Mouse (Mus musculus) stomach, adult 2 months (tissue): Measurements from ENCODE around the gene Ormdl2. TPM values are rescaled to one million over a fixed set of nuclear protein-coding genes. Genes with fewer than 3 reads are reported as not detected.

ENCODE experiments used
- polyA plus RNA-seq: library from polyadenylated mRNA; depleted of rRNA; stranded (reverse); fragments of >200 nt; gene quantifications from 2 replicates; pipeline ENCODE4 v1.2.3, GENCODE M21; 2012; rRNA removed

The Ormdl2 gene
- 39.1 and 41.1 TPM in 2 replicates for polyA plus RNA-seq

DNA sequence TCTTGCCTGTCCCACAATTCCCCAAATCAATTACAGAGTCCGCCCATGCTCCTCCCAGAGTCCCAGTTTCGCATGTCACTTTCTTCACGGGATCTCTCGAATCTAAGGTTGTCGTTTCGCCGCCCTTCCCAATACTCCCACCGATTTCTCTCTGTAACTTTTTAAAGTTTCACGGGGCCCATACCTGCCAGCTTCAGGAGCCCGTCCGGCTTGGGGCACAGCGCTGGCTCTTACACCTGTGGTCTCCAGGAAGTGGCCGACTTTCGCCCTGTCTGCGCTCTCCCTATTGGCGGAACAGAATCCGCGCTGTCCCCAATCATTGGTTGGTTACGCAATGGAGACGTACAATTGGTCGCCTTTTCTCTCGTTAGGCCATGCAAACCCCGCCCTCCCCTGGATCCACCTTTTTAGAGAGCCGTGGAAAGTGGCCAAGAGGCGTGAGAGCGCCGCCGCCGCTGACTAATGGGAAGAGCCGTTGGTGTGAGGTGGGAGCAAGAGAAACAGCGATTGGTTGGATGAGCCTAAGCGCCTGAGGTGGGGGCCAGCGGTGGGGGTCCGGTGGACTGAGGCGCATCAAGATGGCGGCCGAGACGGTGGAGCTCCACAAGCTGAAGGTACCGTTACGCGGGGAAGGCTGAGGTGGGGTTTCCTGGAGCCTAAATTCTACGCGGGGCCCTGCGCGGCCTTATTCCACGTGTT lies at the start of gene Ormdl2:
Ormdl2 (minus strand) TSS at position 288 of the 699 bp plus-strand sequence.

DNA sequence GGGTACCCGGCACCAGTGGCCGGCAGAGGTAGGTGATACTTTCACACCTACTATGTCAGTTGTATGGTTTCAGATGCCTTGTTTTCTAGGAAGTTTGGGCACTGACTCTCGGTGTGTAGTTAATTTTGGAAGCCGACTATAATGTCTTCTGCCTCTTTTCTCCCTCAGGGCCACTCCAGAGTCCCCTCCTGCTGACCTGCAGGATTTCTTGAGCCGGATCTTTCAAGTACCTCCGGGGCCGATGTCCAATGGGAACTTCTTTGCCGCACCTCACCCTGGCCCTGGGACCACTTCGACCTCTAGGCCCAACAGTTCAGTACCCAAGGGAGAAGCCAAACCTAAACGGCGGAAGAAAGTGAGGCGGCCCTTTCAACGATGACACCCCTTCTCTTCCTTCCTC lies 4.4 kb downstream of the Ormdl2 start, which contains the start of gene Sarnp:
Sarnp (plus strand) TSS at position 301 of the 400 bp plus-strand sequence.

DNA sequence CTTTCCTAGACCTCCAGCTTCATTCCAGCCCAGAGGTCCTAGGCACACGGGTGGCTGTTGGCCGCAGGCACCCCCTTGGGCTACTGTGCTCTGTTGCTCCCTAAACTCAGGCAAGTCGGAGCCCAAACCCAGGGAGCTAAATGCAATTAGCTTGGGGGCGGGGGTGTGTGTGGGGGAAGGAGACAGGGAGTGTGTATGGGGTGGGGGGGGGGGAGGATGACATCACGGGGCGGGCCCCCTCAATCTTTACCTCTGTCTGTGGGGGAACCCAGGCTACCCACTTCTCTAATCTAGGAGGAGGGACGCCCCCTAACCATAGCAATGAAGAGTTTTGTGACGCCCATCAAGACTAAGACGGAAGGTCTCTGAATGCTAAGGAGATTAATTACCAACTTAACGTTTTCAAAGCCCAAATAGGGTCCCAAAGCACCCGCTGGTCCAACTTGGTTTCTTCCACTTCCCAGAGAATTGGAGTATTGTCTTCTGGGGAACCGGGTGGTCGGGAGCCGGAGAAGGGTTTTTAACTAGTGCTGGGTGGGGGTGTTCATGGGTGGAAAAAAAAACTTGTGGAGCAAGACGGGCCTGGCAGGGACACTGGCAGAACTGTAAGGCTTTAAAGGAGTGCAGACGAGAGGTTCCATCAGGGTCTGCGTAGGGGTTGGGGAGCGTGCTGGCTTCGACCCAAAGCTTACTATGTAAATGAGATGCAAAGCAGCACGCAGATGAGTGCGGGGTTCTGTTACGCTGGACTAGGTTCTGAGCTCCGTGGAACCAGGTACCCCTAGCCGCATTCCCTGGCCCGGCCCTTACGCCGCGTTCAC lies 17.0 kb downstream of the Ormdl2 start, which contains the start of gene Tmem198b:
Tmem198b (minus strand) TSS at position 100 of the 821 bp plus-strand sequence.

DNA sequence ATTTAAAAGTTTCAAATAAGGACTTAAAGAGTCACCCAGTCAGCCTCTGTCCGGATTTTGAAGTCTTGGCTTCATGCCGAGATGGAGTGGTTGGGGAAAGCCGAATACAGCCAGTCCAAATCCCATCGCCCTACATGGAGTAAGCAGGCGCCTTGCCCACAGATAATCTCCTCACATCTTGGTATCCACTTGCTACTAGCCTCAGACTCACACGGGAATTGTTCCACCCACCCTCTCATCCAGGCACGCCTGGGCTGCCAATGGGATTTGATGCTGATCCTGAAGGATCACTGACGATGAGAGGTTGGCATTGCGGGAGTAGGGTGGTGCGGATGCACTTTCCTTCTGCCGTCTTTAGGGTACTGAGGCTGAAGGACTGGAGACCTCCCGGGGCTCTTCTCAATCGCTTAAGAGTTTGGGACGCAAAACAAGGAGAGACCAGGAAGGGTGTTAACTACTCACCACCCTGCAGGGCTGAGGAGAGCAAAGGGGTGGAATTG lies 17.6 kb downstream of the Ormdl2 start, which contains the start of gene Dnajc14:
Dnajc14 (plus strand) TSS at position 292 of the 500 bp plus-strand sequence.

DNA sequence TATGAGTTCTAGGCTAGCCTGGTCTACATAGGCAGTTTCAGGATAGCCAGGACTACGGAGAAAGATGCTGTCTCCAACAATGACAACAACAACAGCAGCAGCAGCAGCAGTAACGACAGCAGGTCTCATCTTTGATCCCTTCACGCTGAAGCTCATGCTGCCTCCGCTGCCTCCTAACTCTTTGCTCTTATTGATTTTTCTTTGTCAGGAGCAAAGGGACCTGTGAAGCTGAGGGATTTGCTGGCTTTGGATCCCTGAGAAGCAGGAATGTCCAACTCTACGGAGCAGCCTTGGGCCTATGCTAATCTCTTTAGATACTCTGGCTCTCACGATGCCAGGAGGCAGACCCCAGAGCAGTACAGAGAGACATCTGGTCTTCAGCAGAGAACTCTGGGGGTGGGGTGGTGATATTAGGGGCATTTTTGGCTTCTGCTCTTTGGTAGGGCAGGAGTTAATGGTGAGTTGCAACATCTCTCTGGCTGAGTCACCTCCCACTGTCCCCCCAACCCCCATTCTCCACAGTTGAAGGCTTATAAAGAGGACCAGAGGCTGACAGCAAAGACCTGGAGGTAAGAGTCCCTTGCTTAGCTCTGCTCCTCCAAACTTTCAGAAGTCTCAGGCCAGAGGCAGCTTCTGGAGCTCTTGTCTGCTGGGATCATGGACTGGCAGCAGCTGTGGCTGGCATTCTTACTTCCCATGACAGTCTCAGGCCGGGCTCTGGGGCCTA lies 30.9 kb downstream of the Ormdl2 start, which contains the start of gene Mmp19:
Mmp19 (plus strand) TSS at position 513 of the 727 bp plus-strand sequence.

Other genes with a start within 250 kb of the Ormdl2 start
- 15.2 and 18.8 TPM in 2 replicates for gene Erbb3, start 232.0 kb downstream of the Ormdl2 start, polyA plus RNA-seq
- gene Rps26, start 194.9 kb downstream of the Ormdl2 start, polyA plus RNA-seq, result 506 and 586 TPM in 2 replicates
- 0.70 and 0.71 TPM in 2 replicates for gene Ikzf4, start 175.7 kb downstream of the Ormdl2 start, polyA plus RNA-seq
- 19.1 and 36.0 TPM in 2 replicates for gene Suox, start 147.6 kb downstream of the Ormdl2 start, polyA plus RNA-seq
- gene Rab5b, start 125.4 kb downstream of the Ormdl2 start, polyA plus RNA-seq, result 35.8 and 44.6 TPM in 2 replicates
- 1.5 and 1.8 TPM in 2 replicates for gene Pmel, start 117.5 kb downstream of the Ormdl2 start, polyA plus RNA-seq
- gene Cdk2, start 116.6 kb downstream of the Ormdl2 start, polyA plus RNA-seq, result 4.8 and 7.7 TPM in 2 replicates
- gene Dgka, start 76.8 kb downstream of the Ormdl2 start, polyA plus RNA-seq, result 11.9 and 18.1 TPM in 2 replicates
- 7.1 and 7.7 TPM in 2 replicates for gene Pym1, start 73.8 kb downstream of the Ormdl2 start, polyA plus RNA-seq
- 1.2 and 1.7 TPM in 2 replicates for gene Mmp19, start 30.7 kb downstream of the Ormdl2 start, polyA plus RNA-seq
- 4.2 and 6.2 TPM in 2 replicates for gene Dnajc14, start 17.6 kb downstream of the Ormdl2 start, polyA plus RNA-seq
- gene Tmem198b, start 17.3 kb downstream of the Ormdl2 start, polyA plus RNA-seq, result 9.4 and 11.5 TPM in 2 replicates
- gene Sarnp, start 4.3 kb downstream of the Ormdl2 start, polyA plus RNA-seq, result 0.31 and 0.76 TPM in 2 replicates
- gene Gdf11, start 70.1 kb upstream of the Ormdl2 start, polyA plus RNA-seq, result 0.54 TPM in 2 replicates
- 52.8 and 59.1 TPM in 2 replicates for gene Cd63, start 79.3 kb upstream of the Ormdl2 start, polyA plus RNA-seq
- 13.0 and 16.4 TPM in 2 replicates for gene Rdh5, start 101.2 kb upstream of the Ormdl2 start, polyA plus RNA-seq
- gene Bloc1s1, start 102.4 kb upstream of the Ormdl2 start, polyA plus RNA-seq, result 50.6 and 55.1 TPM in 2 replicates
- 45.3 and 45.5 TPM in 2 replicates for gene Itga7, start 112.2 kb upstream of the Ormdl2 start, polyA plus RNA-seq
- 2.9 and 4.1 TPM in 2 replicates for gene Mettl7b, start 139.3 kb upstream of the Ormdl2 start, polyA plus RNA-seq
- gene Olfr9, start 167.8 kb upstream of the Ormdl2 start, polyA plus RNA-seq, result not detected in 2 replicates
- gene Olfr763, start 189.1 kb upstream of the Ormdl2 start, polyA plus RNA-seq, result not detected in 2 replicates
- gene Olfr764-ps1, start 218.3 kb upstream of the Ormdl2 start, polyA plus RNA-seq, result not detected in 2 replicates
- gene Olfr765, start 228.4 kb upstream of the Ormdl2 start, polyA plus RNA-seq, result not detected in 2 replicates
- gene Olfr766-ps1, start 247.3 kb upstream of the Ormdl2 start, polyA plus RNA-seq, result not detected in 2 replicates